Mouse (Mus musculus) neural tube, embryonic 12.5 days (tissue): ENCODE data around the gene Rbm17. TPM values are rescaled to one million over a fixed set of nuclear protein-coding genes. Genes with fewer than 3 reads are reported as not detected.

ENCODE experiments used
- ATAC-seq: fragments of 200-750 bp; cut with Nextera tagmentation; 2 replicates; pipeline ENCODE4 v1.8.0; 2017; ENCODE audit warnings: low read depth, mild to moderate bottlenecking, moderate TSS enrichment, moderate library complexity; ENCODE audit not compliant: low FRiP score
- H3K27ac ChIP-seq: fragments of 300-500 bp; sonication (generic); 2 replicates; pipeline ENCODE4 v1.5.1; 2016
- H3K27me3 ChIP-seq: fragments of 300-500 bp; sonication (generic); replicated peaks from 2 replicates; pipeline ENCODE4 v1.6.1; 2016; ENCODE audit warnings: mild to moderate bottlenecking
- H3K36me3 ChIP-seq: fragments of 300-500 bp; sonication (generic); 2 replicates; pipeline ENCODE4 v1.6.1; 2016; ENCODE audit warnings: mild to moderate bottlenecking
- H3K4me1 ChIP-seq: fragments of 300-500 bp; sonication (generic); 2 replicates; pipeline ENCODE4 v1.6.1; 2016
- H3K4me2 ChIP-seq: fragments of 300-500 bp; sonication (generic); replicated peaks from 2 replicates; pipeline ENCODE4 v1.6.1; 2016; ENCODE audit warnings: mild to moderate bottlenecking
- H3K4me3 ChIP-seq: fragments of 300-500 bp; sonication (generic); 2 replicates; pipeline ENCODE4 v1.5.1; 2016
- H3K9ac ChIP-seq: fragments of 300-500 bp; sonication (generic); 2 replicates; pipeline ENCODE4 v1.6.1; 2016; ENCODE audit warnings: mild to moderate bottlenecking
- H3K9me3 ChIP-seq: fragments of 300-500 bp; sonication (generic); 2 replicates; pipeline ENCODE4 v1.6.1; 2016; ENCODE audit warnings: mild to moderate bottlenecking
- whole genome bisulfite sequencing: fragments of 180-500 bp; shearing (Covaris S2); methylation state at CpG from one replicate; pipeline ENCODE4 v1.1.7; 2016; 5-methylcytosine and 5-hydroxymethylcytosine counted together
- polyA plus RNA-seq: library from polyadenylated mRNA; unstranded; fragments of >200 nt; fragmentation: Nextera tagmentation; extraction: Ambion mirVana; gene quantifications from 2 replicates; pipeline ENCODE4 v1.2.1, GENCODE M21; 2016

Gene Rbm17
- polyA plus RNA-seq, 1 experiment from 2014 or later, result 168 TPM

DNA sequence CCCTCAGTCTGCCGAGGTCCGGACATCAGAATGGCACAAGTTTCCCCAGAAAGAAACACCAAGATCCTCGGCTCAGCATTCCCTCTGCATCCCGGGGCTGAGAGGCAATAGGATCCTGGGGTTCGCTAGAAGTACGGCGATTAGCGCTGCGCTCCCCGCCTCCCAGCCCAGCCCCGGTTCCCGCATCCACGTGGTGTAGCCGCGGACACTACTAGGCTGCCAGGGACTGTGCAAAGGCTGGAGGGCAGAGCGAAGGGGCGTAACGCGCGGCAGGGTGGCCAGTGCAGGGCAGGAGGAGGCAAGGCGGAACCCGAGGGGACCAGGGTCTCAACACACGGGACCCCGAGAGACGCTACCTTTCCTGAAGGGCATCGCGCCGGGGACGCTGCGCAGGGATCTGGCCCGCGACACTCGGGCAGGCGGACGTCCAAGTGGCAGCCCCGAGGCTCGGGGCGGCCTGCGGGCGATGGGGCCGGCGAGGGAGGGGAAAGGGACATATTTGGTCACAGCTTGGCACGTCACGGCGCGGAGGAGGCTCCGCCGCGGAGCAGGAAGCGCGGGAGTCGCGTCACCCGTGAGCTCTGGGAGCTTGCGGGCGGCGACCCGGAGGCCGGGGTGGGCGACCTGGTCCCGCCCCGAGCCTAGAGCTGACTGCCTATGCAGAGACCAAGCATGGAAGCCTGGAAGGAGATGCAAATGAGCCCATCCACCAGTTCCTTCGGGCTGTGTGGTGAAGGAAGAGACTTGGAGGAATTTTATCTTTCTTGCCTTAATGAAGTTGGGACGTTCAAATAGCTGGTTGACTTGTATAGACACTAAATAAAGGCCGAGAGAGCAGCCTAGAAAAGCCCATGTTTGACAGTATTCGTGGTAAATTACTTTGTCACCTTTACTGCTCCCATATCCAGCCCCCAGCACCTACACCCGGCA, 50.2 kb downstream of the Rbm17 start, which contains the start of gene Pfkfb3:
Gene Pfkfb3, minus strand, starts transcription at position 607 of the 930 bp plus-strand sequence.
- H3K4me2 ChIP-seq, result peak within 1 kb of the TSS; percentile 99
- peaks cover 20% of the 10 kb centered on the region for H3K4me1 ChIP-seq
- H3K36me3 ChIP-seq, result no peaks in the 10 kb centered on the region
- peak; percentile 87 for ATAC-seq
- H3K4me3 ChIP-seq, result peak within 1 kb of the TSS; percentile 48
- H3K9me3 ChIP-seq, result no peaks in the 10 kb centered on the region
- peaks cover 27% of the 10 kb centered on the region for H3K27me3 ChIP-seq
- no peak within 1 kb of the TSS for H3K27ac ChIP-seq
- WGBS, result 1% methylated on average over 67 of the region's 67 CpGs
- H3K9ac ChIP-seq, result peak within 1 kb of the TSS; percentile 57

DNA sequence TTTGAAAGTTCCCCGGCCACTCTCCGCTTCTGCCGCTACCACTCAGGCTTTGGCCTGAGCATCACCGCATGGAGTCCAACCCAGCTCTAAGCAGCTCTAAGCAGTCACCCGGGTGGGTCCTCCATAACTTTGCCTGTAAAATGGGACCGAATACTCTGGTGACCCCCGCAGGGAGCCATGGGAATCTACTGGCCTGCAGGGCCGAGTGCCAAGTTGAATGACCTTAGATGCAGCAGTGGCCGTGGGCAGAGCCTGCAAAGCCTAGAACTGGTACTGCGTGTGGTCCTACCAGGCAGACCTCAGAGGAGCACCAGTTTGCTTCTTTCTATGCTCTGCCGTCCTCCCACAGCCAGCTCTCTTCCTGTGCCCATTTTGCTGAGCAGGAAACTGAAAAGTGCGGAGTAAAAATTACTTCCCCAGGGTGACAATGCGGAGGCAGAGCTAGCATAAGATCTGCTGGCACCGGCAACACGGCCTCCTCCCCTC, 50.9 kb downstream of the Rbm17 start:
- ATAC-seq, result peak; percentile 52
- H3K4me2 ChIP-seq, result peak overlapping the region; percentile 99
- no peaks in the 10 kb centered on the region for H3K9me3 ChIP-seq
- H3K27ac ChIP-seq, result no peak overlapping the region
- peaks cover 27% of the 10 kb centered on the region for H3K27me3 ChIP-seq
- H3K9ac ChIP-seq, result peak overlapping the region; percentile 57; the same call in 1 of the 2 replicates
- H3K4me1 ChIP-seq, result peaks cover 20% of the 10 kb centered on the region
- peak overlapping the region; percentile 48 for H3K4me3 ChIP-seq
- 3% methylated on average over 15 of the region's 15 CpGs for WGBS
- H3K36me3 ChIP-seq, result no peaks in the 10 kb centered on the region

GRCm38 (mm10) chr2:11552297-11552821, 51.6 kb downstream of the Rbm17 start:
- H3K4me2 ChIP-seq, result peak overlapping the region; percentile 99
- H3K27ac ChIP-seq, result no peak overlapping the region
- peaks cover 27% of the 10 kb centered on the region for H3K27me3 ChIP-seq
- no peak for ATAC-seq
- no peak overlapping the region for H3K9ac ChIP-seq
- H3K36me3 ChIP-seq, result no peaks in the 10 kb centered on the region
- H3K9me3 ChIP-seq, result no peaks in the 10 kb centered on the region
- H3K4me3 ChIP-seq, result no peak overlapping the region
- peaks cover 20% of the 10 kb centered on the region for H3K4me1 ChIP-seq
- WGBS, result 2% methylated on average over 9 of the region's 9 CpGs

DNA sequence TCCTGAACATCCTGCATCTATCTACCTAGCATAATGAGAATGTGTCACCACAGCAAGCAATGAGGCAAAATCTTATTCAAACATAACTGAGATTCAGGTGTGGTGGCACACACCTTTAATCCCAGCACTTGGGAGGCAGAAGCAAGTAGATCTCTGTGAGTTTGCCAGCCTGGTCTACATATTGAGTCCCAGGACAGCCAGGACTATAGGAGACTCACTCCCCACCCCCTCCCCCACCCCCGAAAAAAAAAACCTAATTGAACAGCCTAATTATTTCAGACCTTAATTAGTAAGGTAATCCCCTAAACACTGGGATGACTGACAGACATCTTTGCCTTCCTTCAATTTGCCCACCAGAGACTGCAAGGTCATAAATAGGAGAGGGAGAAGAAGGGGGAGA, 52.2 kb downstream of the Rbm17 start:
- Histone ChIP-seq H3K9ac (no peak overlapping the region), H3K27me3 (peaks cover 27% of the 10 kb centered on the region), H3K36me3 (no peaks in the 10 kb centered on the region), H3K27ac (no peak overlapping the region), H3K9me3 (no peaks in the 10 kb centered on the region), H3K4me1 (peaks cover 20% of the 10 kb centered on the region), H3K4me2 (no peak overlapping the region), H3K4me3 (no peak overlapping the region)
- 22% methylated on average over 1 of the region's 1 CpGs for WGBS
- no peak for ATAC-seq

GRCm38 (mm10) chr2:11548508-11548907, 55.4 kb downstream of the Rbm17 start:
- H3K27me3 ChIP-seq, result peaks cover 16% of the 10 kb centered on the region
- no peaks in the 10 kb centered on the region for H3K36me3 ChIP-seq
- H3K27ac ChIP-seq, result no peak overlapping the region
- no peak overlapping the region for H3K4me3 ChIP-seq
- H3K4me1 ChIP-seq, result peaks cover 14% of the 10 kb centered on the region
- H3K9me3 ChIP-seq, result no peaks in the 10 kb centered on the region
- no peak for ATAC-seq
- H3K9ac ChIP-seq, result no peak overlapping the region
- no peak overlapping the region for H3K4me2 ChIP-seq
- 92% methylated on average over 10 of the region's 10 CpGs for WGBS

DNA sequence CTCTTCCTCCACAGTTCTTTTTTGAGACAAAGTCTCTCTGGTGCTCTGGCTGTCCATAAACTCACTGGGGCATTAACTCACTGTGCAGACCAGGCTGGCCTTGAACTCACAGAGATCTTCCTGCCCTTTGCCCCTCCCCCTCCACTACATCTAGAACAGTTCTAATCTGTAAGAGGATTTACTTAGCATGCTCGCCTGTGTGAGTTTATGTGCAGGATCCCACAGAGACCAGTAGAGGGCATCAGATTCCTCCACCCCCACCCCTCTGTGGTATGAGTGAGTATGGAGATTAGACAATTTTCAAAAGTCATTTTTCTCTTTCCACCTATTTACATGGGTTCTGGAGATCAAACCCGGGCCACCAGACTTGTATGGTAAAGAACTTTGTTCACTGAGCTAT, 56.3 kb downstream of the Rbm17 start:
- no peaks in the 10 kb centered on the region for H3K36me3 ChIP-seq
- H3K4me1 ChIP-seq, result peaks cover 6% of the 10 kb centered on the region
- no peak overlapping the region for H3K4me3 ChIP-seq
- H3K27me3 ChIP-seq, result peaks cover 7% of the 10 kb centered on the region
- ATAC-seq, result no peak
- H3K4me2 ChIP-seq, result no peak overlapping the region
- 64% methylated on average over 2 of the region's 2 CpGs for WGBS
- H3K9ac ChIP-seq, result no peak overlapping the region
- no peaks in the 10 kb centered on the region for H3K9me3 ChIP-seq
- H3K27ac ChIP-seq, result no peak overlapping the region

- Histone ChIP-seq H3K9me3 (no peaks in the 10 kb centered on the region), H3K4me2 (no peak overlapping the region), H3K27me3 (no peaks in the 10 kb centered on the region), H3K27ac (no peak overlapping the region), H3K4me1 (no peaks in the 10 kb centered on the region), H3K9ac (no peak overlapping the region), H3K36me3 (no peaks in the 10 kb centered on the region), H3K4me3 (no peak overlapping the region)
- 79% methylated on average over 8 of the region's 8 CpGs for WGBS
- no peak for ATAC-seq
Observed at GRCm38 (mm10) chr2:11546091-11546490, 57.9 kb downstream of the Rbm17 start.

DNA sequence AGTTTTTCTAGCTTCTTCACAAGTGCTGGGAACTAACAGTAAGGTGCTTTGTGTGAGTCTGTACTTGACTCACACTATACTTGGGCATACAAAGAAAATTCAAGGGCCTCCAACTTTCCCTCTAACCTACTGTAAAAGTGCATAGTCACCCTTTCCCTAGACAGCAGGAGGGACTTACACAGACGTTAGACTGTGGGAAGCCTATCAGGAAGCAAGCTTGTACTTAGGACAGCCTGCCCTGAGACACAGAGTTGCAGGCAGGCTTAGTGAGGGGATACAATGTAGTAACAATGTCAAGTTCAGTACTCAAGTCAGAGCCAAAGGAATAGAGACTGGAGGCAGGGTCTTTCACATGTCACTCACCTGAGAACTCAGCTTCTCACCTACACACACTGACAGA, 58.6 kb downstream of the Rbm17 start:
- H3K4me1 ChIP-seq, result no peaks in the 10 kb centered on the region
- H3K9ac ChIP-seq, result no peak overlapping the region
- 41% methylated on average over 1 of the region's 1 CpGs for WGBS
- no peak overlapping the region for H3K4me3 ChIP-seq
- no peak for ATAC-seq
- no peaks in the 10 kb centered on the region for H3K36me3 ChIP-seq
- H3K27ac ChIP-seq, result no peak overlapping the region
- H3K9me3 ChIP-seq, result no peaks in the 10 kb centered on the region
- no peaks in the 10 kb centered on the region for H3K27me3 ChIP-seq
- no peak overlapping the region for H3K4me2 ChIP-seq

- Histone ChIP-seq H3K4me2 (no peak overlapping the region), H3K4me3 (no peak overlapping the region), H3K27me3 (no peaks in the 10 kb centered on the region), H3K4me1 (no peaks in the 10 kb centered on the region), H3K36me3 (no peaks in the 10 kb centered on the region), H3K27ac (no peak overlapping the region), H3K9me3 (no peaks in the 10 kb centered on the region), H3K9ac (no peak overlapping the region)
- ATAC-seq, result no peak
- 75% methylated on average over 5 of the region's 5 CpGs for WGBS
Observed at GRCm38 (mm10) chr2:11544342-11544741, 59.6 kb downstream of the Rbm17 start.

DNA sequence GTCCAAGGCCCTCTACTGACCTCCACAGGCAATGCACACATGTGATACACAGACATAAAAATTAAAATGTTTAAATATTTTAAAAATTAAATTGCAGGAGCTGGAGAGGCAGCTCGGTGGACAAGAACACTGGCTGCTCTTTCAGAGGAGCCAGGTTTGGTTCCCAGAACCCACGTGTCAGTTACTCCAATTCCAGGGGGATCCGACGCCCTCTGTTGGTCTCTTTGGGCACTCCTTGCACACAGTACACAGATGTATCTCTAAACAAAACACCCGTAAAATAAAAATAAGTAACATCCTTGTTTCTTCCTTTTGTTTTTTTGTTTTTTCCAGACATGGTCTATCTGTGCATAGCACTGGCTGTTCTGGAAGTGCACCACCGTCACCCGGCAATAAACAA, 60.8 kb downstream of the Rbm17 start:
- no peaks in the 10 kb centered on the region for H3K27me3 ChIP-seq
- no peak overlapping the region for H3K9ac ChIP-seq
- H3K27ac ChIP-seq, result no peak overlapping the region
- no peaks in the 10 kb centered on the region for H3K36me3 ChIP-seq
- H3K4me1 ChIP-seq, result no peaks in the 10 kb centered on the region
- no peak overlapping the region for H3K4me2 ChIP-seq
- no peak for ATAC-seq
- WGBS, result 69% methylated on average over 7 of the region's 7 CpGs
- H3K4me3 ChIP-seq, result no peak overlapping the region
- H3K9me3 ChIP-seq, result no peaks in the 10 kb centered on the region

GRCm38 (mm10) chr2:11542640-11543039, 61.3 kb downstream of the Rbm17 start:
- Histone ChIP-seq H3K27ac (no peak overlapping the region), H3K36me3 (no peaks in the 10 kb centered on the region), H3K4me3 (no peak overlapping the region), H3K4me2 (no peak overlapping the region), H3K4me1 (no peaks in the 10 kb centered on the region), H3K9me3 (no peaks in the 10 kb centered on the region), H3K27me3 (no peaks in the 10 kb centered on the region), H3K9ac (no peak overlapping the region)
- ATAC-seq, result peak; percentile 68; the same call in 1 of the 2 replicates
- WGBS, result 77% methylated on average over 1 of the region's 1 CpGs

- H3K36me3 ChIP-seq, result no peaks in the 10 kb centered on the region
- H3K9ac ChIP-seq, result no peak overlapping the region
- H3K27me3 ChIP-seq, result no peaks in the 10 kb centered on the region
- no peak overlapping the region for H3K4me3 ChIP-seq
- H3K27ac ChIP-seq, result no peak overlapping the region
- no peaks in the 10 kb centered on the region for H3K9me3 ChIP-seq
- no peak for ATAC-seq
- no peaks in the 10 kb centered on the region for H3K4me1 ChIP-seq
- H3K4me2 ChIP-seq, result no peak overlapping the region
- 93% methylated on average over 1 of the region's 1 CpGs for WGBS
Observed at GRCm38 (mm10) chr2:11542121-11542520, 61.8 kb downstream of the Rbm17 start.
